Mouse (Mus musculus) forebrain, postnatal 0 days (tissue): ENCODE measurements around the gene Kcnk15. TPM values are rescaled to one million over a fixed set of nuclear protein-coding genes. Genes with fewer than 3 reads are reported as not detected.

Source experiments
- ATAC-seq: fragments of 200-750 bp; cut with Nextera tagmentation; 2 replicates; pipeline ENCODE4 v1.8.0; 2017; ENCODE audit warnings: mild to moderate bottlenecking, moderate library complexity
- DNase-seq: peaks from one replicate; pipeline ENCODE4 v3.0.0-alpha.2; 2015
- H3K27ac ChIP-seq: fragments of 300-500 bp; sonication (generic); 2 replicates; pipeline ENCODE4 v1.5.1; 2014; ENCODE audit warnings: low read depth, mild to moderate bottlenecking, antibody characterized with exemption, low read length, moderate library complexity, mixed read lengths
- H3K27me3 ChIP-seq: fragments of 300-500 bp; sonication (generic); 2 replicates; pipeline ENCODE4 v1.6.1; 2014; ENCODE audit warnings: mild to moderate bottlenecking, low read length, mixed read lengths; ENCODE audit not compliant: insufficient read depth
- H3K36me3 ChIP-seq: fragments of 300-500 bp; sonication (generic); 2 replicates; pipeline ENCODE4 v1.6.1; 2014; ENCODE audit warnings: mild to moderate bottlenecking, moderate library complexity; ENCODE audit not compliant: insufficient read depth
- H3K4me1 ChIP-seq: fragments of 300-500 bp; sonication (generic); 2 replicates; pipeline ENCODE4 v1.6.1; 2014; ENCODE audit warnings: antibody characterized with exemption; ENCODE audit not compliant: insufficient read depth
- H3K4me2 ChIP-seq: fragments of 300-500 bp; sonication (generic); 2 replicates; pipeline ENCODE4 v1.6.1; 2014; ENCODE audit warnings: low read depth, mild to moderate bottlenecking, moderate library complexity
- H3K4me3 ChIP-seq: fragments of 300-500 bp; sonication (generic); 2 replicates; pipeline ENCODE4 v1.5.1; 2014; ENCODE audit warnings: low read depth, low read length, mixed read lengths
- H3K9ac ChIP-seq: fragments of 300-500 bp; sonication (generic); 2 replicates; pipeline ENCODE4 v1.6.1; 2014; ENCODE audit warnings: mild to moderate bottlenecking
- H3K9me3 ChIP-seq: fragments of 300-500 bp; sonication (generic); 2 replicates; pipeline ENCODE4 v1.6.1; 2016; ENCODE audit warnings: low read length
- CTCF ChIP-seq: sonication (generic); IDR thresholded peaks from 2 replicates; pipeline ENCODE4 v1.5.1; 2016; ENCODE audit warnings: antibody characterized with exemption, control low read depth, low read depth
- WGBS: fragments of 180-500 bp; shearing (Covaris S2); extraction: QIAGEN DNeasy Blood & Tissue Kit; methylation state at CpG from one replicate; pipeline ENCODE4 v1.1.7; 2014; 5-methylcytosine and 5-hydroxymethylcytosine counted together
- polyA plus RNA-seq: library from polyadenylated mRNA; unstranded; fragments of >200 nt; fragmentation: Nextera tagmentation; extraction: Ambion mirVana; gene quantifications from 2 replicates; pipeline ENCODE4 v1.2.1, GENCODE M21; 2015
- total RNA-seq: library from RNA; depleted of rRNA; stranded (reverse); fragments of >200 nt; gene quantifications from 2 replicates; pipeline ENCODE4 v1.2.3, GENCODE M21; 2014

Kcnk15 gene
- total and polyA plus RNA-seq, 2 experiments from 2014 or later, result 0.19 TPM; not detected in 1

DNA sequence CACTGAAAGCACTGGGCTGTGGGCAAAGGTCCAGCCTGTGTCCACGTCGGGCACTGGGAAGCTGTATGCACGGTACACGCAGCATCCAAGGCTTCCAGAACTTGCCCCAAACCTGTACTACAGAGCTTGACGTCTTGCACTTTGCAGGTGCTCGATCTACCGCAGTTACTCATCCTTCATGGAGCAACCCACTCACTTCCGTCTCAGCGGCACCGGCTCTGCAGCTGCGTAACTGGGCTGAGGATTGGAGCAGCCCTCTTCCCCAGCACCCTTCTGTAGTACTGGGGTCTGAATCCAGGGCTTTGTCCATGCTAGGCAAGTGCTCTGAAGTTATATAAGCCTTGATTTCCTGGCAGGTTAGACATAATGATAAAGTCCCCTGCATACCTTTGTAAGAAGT lies 37.8 kb downstream of the Kcnk15 start:
- no peak for ATAC-seq
- no peaks in the 10 kb centered on the region for H3K9me3 ChIP-seq
- H3K27ac ChIP-seq, result no peak overlapping the region

DNA sequence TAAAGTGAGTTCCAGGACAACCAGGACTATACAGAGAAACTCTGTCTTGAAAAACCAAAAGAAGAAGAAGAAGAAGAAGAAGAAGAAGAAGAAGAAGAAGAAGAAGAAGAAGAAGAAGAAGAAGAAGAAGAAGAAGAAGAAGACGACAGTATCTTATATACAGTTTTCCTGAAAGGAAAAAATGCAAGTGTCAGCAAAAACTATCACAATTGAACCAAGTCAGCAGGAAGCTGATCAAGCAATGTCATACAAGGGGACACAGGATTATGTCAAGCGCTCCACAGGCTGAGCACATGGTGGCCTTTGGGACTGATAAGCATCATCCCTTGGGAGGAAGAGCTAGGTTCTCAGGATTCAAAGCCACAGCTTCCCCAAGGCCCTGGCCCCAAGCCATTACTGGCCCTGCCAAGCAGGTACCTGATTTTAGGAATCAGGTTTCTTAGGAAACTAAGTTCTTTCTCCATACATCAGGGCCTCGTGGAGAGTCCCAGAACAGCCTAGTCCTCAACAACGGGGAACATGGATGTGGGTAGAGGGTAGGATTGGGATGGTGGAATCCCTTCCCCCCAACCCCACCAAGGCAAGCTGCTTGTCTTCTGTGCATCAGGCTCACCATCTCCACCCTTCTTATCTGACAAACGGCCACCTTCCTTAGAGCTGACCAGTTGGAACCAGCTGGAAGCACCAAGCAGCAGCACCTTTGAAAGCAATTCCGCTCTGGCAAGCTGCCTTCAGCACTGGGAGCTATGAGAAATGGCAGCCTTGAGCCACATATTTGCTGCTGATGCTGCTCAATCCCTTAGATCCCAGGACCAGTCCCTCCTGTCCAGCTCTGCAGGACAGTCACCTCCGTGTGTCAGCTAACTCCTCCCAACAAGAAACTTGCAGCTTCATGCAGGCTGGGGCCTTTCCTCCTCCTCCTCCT lies 40.3 kb downstream of the Kcnk15 start:
- Histone ChIP-seq H3K27me3 (no peaks in the 10 kb centered on the region), H3K4me1 (no peaks in the 10 kb centered on the region), H3K9me3 (no peaks in the 10 kb centered on the region), H3K4me2 (no peak overlapping the region), H3K36me3 (no peaks in the 10 kb centered on the region; the same call in 1 of the 2 replicates), H3K9ac (no peak overlapping the region), H3K27ac (no peak overlapping the region), H3K4me3 (no peak overlapping the region)
- DNase-seq, result no peak
- TF ChIP-seq CTCF, result no peak
- no peak for ATAC-seq
- 68% methylated on average over 7 of the region's 7 CpGs for WGBS

More for the DNA sequence above, 37.8 kb downstream of the Kcnk15 start:
- Histone ChIP-seq H3K36me3 (no peaks in the 10 kb centered on the region; the same call in 1 of the 2 replicates), H3K4me1 (no peaks in the 10 kb centered on the region), H3K4me2 (no peak overlapping the region), H3K9ac (no peak overlapping the region), H3K27me3 (no peaks in the 10 kb centered on the region), H3K4me3 (no peak overlapping the region)
- 91% methylated on average over 11 of the region's 11 CpGs for WGBS
- no peak for DNase-seq
- no peak for TF ChIP-seq CTCF

DNA sequence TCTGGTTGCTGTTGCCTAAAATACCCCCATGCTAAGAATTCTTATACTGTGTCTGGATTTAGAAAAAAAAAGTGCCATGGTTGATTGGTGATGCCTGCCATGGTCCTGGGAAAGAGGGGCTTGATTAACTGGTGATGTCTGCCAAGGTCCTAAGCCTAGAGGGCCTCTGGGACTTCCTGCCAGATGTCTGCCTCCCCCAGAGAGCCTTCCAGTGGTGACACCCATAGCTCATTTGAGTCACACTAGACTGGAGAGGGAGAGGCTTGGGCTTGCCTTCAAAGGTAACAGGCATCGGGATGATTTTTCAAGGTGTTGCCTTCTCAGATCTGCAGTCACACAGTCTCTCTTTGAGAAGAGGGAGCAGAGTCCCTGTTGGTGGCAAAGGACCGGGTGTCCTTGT lies 41.7 kb downstream of the Kcnk15 start:
- no peaks in the 10 kb centered on the region; the same call in 1 of the 2 replicates for H3K36me3 ChIP-seq
- H3K27me3 ChIP-seq, result no peaks in the 10 kb centered on the region
- no peak overlapping the region for H3K4me3 ChIP-seq
- H3K9ac ChIP-seq, result no peak overlapping the region
- DNase-seq (no peak), ATAC-seq (no peak)
- no peak overlapping the region for H3K4me2 ChIP-seq
- peaks cover 3% of the 10 kb centered on the region; the same call in 1 of the 2 replicates for H3K4me1 ChIP-seq
- no peaks in the 10 kb centered on the region for H3K9me3 ChIP-seq
- TF ChIP-seq CTCF, result no peak
- no peak overlapping the region for H3K27ac ChIP-seq
- WGBS, result 88% methylated on average over 2 of the region's 2 CpGs

DNA sequence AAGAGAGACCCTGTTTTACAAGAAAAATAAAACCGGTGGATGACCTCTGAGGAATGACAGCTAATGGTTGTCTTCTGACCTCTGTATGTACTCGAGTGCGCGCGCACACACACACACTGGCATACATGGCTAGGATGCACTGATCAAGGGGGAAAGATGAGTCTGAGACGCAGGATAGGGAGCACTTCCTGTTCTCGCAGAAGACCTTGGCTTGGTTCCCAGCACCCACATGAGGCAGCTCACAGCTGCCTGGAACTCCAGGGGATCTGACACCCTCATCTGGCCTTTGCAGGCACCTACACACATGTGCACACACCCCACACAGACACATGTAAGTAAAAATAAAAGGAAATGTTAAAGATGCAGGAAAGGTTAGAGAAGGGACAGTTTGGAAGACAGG lies 43.6 kb downstream of the Kcnk15 start:
- Histone ChIP-seq H3K27ac (no peak overlapping the region), H3K9ac (no peak overlapping the region), H3K27me3 (no peaks in the 10 kb centered on the region), H3K4me3 (no peak overlapping the region), H3K36me3 (no peaks in the 10 kb centered on the region; the same call in 1 of the 2 replicates), H3K9me3 (no peaks in the 10 kb centered on the region), H3K4me2 (no peak overlapping the region), H3K4me1 (peaks cover 3% of the 10 kb centered on the region; the same call in 1 of the 2 replicates)
- WGBS, result 94% methylated on average over 7 of the region's 7 CpGs
- ATAC-seq, result no peak
- DNase-seq, result no peak
- no peak for TF ChIP-seq CTCF

DNA sequence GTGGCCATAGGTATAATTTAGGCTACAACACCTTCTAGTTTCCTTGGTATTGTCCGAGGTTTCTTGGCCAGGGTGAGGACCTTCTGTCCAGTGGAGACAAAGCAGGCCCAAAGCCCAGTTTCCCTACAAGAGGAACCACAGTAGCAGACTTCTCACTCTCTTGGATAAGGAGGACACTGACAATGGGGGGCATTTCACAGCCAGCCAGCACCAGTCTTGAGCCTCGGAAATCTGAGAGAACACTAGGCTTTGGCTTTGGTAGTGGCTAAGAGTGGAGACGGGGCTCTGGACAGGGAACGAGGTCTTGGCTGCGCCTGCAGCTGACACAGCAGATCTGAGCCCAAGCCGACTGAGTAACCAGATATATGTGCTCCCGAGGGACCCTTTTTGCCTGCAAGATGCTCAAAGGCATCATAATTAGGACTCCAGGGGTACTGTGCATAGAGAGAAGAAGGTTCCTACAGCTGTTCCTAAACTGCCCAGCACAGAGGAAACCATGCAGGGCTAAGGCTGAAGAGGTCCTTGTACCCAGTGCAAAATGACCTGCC lies 44.6 kb downstream of the Kcnk15 start:
- Histone ChIP-seq H3K9me3 (no peaks in the 10 kb centered on the region), H3K36me3 (no peaks in the 10 kb centered on the region; the same call in 1 of the 2 replicates), H3K4me2 (no peak overlapping the region), H3K4me3 (no peak overlapping the region), H3K27ac (no peak overlapping the region), H3K4me1 (peaks cover 3% of the 10 kb centered on the region; the same call in 1 of the 2 replicates), H3K27me3 (no peaks in the 10 kb centered on the region), H3K9ac (no peak overlapping the region)
- 74% methylated on average over 7 of the region's 7 CpGs for WGBS
- ATAC-seq (no peak), DNase-seq (no peak)
- TF ChIP-seq CTCF, result no peak

DNA sequence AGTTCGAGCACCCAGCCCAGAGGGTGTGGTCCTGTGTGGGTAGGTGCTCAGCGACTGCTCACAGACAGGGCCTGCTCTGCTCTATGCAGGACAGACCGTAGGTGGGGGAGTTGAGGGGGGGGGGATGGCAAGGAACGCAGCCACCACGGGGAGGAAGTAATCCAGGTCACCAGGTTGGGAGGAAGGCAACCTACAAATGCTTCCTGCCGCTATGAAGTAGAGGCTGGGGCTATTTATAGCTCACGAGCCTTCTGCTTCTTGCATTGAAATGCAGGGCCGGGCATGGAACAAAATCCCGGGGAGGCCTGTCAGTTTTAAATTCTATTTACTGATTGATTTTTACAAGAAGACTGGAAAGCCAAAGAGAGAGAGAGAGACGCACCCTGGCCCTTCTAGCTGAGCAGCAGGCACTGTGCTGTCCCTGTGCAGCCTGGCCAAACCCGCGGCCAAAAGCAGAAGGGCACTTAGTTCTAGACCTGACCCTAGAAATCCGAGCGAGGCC lies 46.5 kb downstream of the Kcnk15 start:
- ATAC-seq (peak; percentile 63), DNase-seq (no peak)
- Histone ChIP-seq H3K9me3 (no peaks in the 10 kb centered on the region), H3K27ac (peak overlapping the region; percentile 51), H3K9ac (no peak overlapping the region), H3K36me3 (no peaks in the 10 kb centered on the region; the same call in 1 of the 2 replicates), H3K27me3 (no peaks in the 10 kb centered on the region), H3K4me3 (no peak overlapping the region), H3K4me1 (peaks cover 3% of the 10 kb centered on the region; the same call in 1 of the 2 replicates), H3K4me2 (no peak overlapping the region)
- no peak for TF ChIP-seq CTCF
- 44% methylated on average over 14 of the region's 14 CpGs for WGBS

DNA sequence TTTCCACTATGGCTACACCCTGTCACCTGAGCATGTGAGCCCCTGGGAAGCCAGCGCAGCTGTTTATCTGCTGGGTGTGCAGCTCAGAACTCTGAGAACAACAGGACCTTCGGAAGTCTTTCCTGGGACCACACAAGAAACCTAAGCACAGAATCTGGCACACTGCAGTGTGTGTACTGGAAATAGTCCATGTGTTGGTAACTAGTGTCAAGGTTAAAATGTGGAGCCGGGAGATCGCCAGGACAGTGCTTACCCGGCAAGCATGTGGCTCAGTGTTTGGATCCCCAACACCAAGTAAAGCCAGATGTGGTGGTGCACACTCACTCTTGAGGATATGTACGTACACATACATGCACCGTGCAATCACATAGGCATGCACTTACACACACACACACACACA lies 47.6 kb downstream of the Kcnk15 start:
- Histone ChIP-seq H3K36me3 (no peaks in the 10 kb centered on the region), H3K9ac (no peak overlapping the region), H3K27ac (no peak overlapping the region), H3K9me3 (no peaks in the 10 kb centered on the region), H3K4me3 (no peak overlapping the region), H3K4me2 (no peak overlapping the region), H3K4me1 (peaks cover 3% of the 10 kb centered on the region; the same call in 1 of the 2 replicates), H3K27me3 (no peaks in the 10 kb centered on the region)
- ATAC-seq, result no peak
- TF ChIP-seq CTCF, result no peak
- DNase-seq, result no peak
- 86% methylated on average over 7 of the region's 7 CpGs for WGBS
